In genomic region chr9:31163327-31163726, GRCm38 (mm10) we compare ENCODE assay signal across 28 mouse cellular contexts. TPM values are rescaled to one million over a fixed set of nuclear protein-coding genes. Genes with fewer than 3 reads are reported as not detected.
DNase-seq lines count a peak whose midpoint lies in the region; ATAC-seq and TF ChIP-seq lines count a peak whose summit lies in the region.
"Had no signal": no experiment of that assay in that cellular context is flagged by ENCODE, and none has a peak within 500 bp of the region (broad histone marks: within the 10 kb centered on the region; RNA-seq: fewer than 3 reads in every experiment).

No protein-coding gene starts in this region.

- no peak overlapping the region for H3K4me3 ChIP-seq in MEL (ENCODE audit: control insufficient read depth in 1 of 2, insufficient read depth in 1 of 2, low read depth in 2 of 2, low read length in 2 of 2)
- H3K4me3 ChIP-seq in lung, postnatal 0 days (ENCODE audit: low read depth, low read length) = no peak overlapping the region
- H3K4me3 ChIP-seq: embryonic facial prominence, embryonic 12.5 days; heart, embryonic 10.5 days; heart, embryonic 15.5 days; hindbrain, embryonic 13.5 days; liver, embryonic 15.5 days; lung, embryonic 15.5 days; myocyte; neural tube, embryonic 12.5 days had no signal

- no peak overlapping the region for H3K4me2 ChIP-seq in lung, postnatal 0 days (replicated peaks; ENCODE audit: low read depth, low read length)
- H3K4me2 ChIP-seq: embryonic facial prominence, embryonic 12.5 days; heart, embryonic 15.5 days; hindbrain, embryonic 13.5 days; liver, embryonic 15.5 days; lung, embryonic 15.5 days; neural tube, embryonic 12.5 days had no signal

- H3K9ac ChIP-seq in MEL (ENCODE audit: control insufficient read depth, low read depth, low read length, poor library complexity, severe bottlenecking) = no peak overlapping the region
- H3K9ac ChIP-seq in lung, postnatal 0 days (replicated peaks; ENCODE audit: low read depth) = no peak overlapping the region
- H3K9ac ChIP-seq: embryonic facial prominence, embryonic 12.5 days; heart, embryonic 15.5 days; hindbrain, embryonic 13.5 days; liver, embryonic 15.5 days; lung, embryonic 15.5 days; neural tube, embryonic 12.5 days had no signal

- ATAC-seq in common myeloid progenitor, adult 5-6 weeks (replicated peaks; ENCODE audit: low read depth, poor library complexity, severe bottlenecking) = peak; percentile 70
- ATAC-seq in megakaryocyte progenitor cell, adult 5-6 weeks (replicated peaks; ENCODE audit: poor library complexity) = peak; percentile 70
- no peak for ATAC-seq in CD4-positive, CD25-positive, alpha-beta regulatory T cell, adult 4 months
- ATAC-seq in lung, postnatal 0 days = no peak
- ATAC-seq: forebrain, embryonic 14.5 days; intestine, embryonic 16.5 days had no signal

- no peaks in the 10 kb centered on the region for H3K79me2 ChIP-seq in MEL (ENCODE audit: control insufficient read depth, insufficient read depth, low read length, poor library complexity)

- no peak for TF ChIP-seq EP300 in MEL (IDR thresholded peaks at IDR 0.05; ENCODE audit: low read depth in 1 of 2, low read length in 2 of 2)
- no peak for TF ChIP-seq EP300 in lung, postnatal 0 days (IDR thresholded peaks at IDR 0.05)

- no peaks in the 10 kb centered on the region; a peak in 3 of 4 replicates for H3K36me3 ChIP-seq in MEL (ENCODE audit: control insufficient read depth in 1 of 2, insufficient read depth in 2 of 2, low read length in 2 of 2)
- peaks cover 32% of the 10 kb centered on the region for H3K36me3 ChIP-seq in lung, postnatal 0 days (ENCODE audit: insufficient read depth, low read length)

- H3K9me3 ChIP-seq in MEL (replicated peaks; ENCODE audit: insufficient read depth, low read length) = no peaks in the 10 kb centered on the region
- no peaks in the 10 kb centered on the region for H3K9me3 ChIP-seq in lung, postnatal 0 days (ENCODE audit: low read length)
- H3K9me3 ChIP-seq: embryonic facial prominence, embryonic 12.5 days; heart, embryonic 10.5 days; heart, embryonic 15.5 days; hindbrain, embryonic 13.5 days; liver, embryonic 15.5 days; lung, embryonic 15.5 days; neural tube, embryonic 12.5 days had no signal

- DNase-seq in heart, adult 11 months = peak; percentile 89
- DNase-seq in heart, postnatal 25 days (ENCODE audit: low spot score) = no peak
- DNase-seq in MEL (ENCODE audit: low read depth, low spot score) = peak; percentile 29
- no peak for DNase-seq in lung, postnatal 0 days (ENCODE audit: low spot score)
- DNase-seq: adrenal gland, postnatal 14 days; cerebellum, adult 2 months; cerebellum, postnatal 36 days; embryo, embryonic 11 days; gastrocnemius, postnatal 36 days; heart, postnatal 36 days; kidney, adult 8-10 months; lung, postnatal 36 days; right cerebral cortex, postnatal 4 days; thymus, postnatal 4 days had no signal

- no peaks in the 10 kb centered on the region for H3K27me3 ChIP-seq in MEL (ENCODE audit: control insufficient read depth in 1 of 2, insufficient read depth in 2 of 2, low read length in 2 of 2)
- no peaks in the 10 kb centered on the region for H3K27me3 ChIP-seq in lung, postnatal 0 days (replicated peaks; ENCODE audit: insufficient read depth, low read length)
- H3K27me3 ChIP-seq: embryonic facial prominence, embryonic 12.5 days; heart, embryonic 15.5 days; hindbrain, embryonic 13.5 days; liver, embryonic 15.5 days; lung, embryonic 15.5 days; neural tube, embryonic 12.5 days had no signal

- no peak for TF ChIP-seq CTCF in MEL (IDR thresholded peaks at IDR 0.05 in 2 of 3, conservative IDR thresholded peaks at IDR 0.05 in 1 of 3; ENCODE audit: control insufficient read depth in 1 of 3, insufficient read depth in 1 of 3, low read depth in 2 of 3, low read length in 3 of 3, poor library complexity in 1 of 3, severe bottlenecking in 1 of 3)
- no peak for TF ChIP-seq CTCF in lung, postnatal 0 days (IDR thresholded peaks at IDR 0.05)

- H3K27ac ChIP-seq in MEL (ENCODE audit: control insufficient read depth, low read depth, low read length) = peak overlapping the region; percentile 4; the same call in 1 of the 2 replicates
- no peak overlapping the region for H3K27ac ChIP-seq in lung, postnatal 0 days (ENCODE audit: low read length)
- H3K27ac ChIP-seq: embryonic facial prominence, embryonic 12.5 days; heart, embryonic 10.5 days; heart, embryonic 15.5 days; hindbrain, embryonic 13.5 days; kidney, postnatal 0 days; liver, embryonic 15.5 days; lung, embryonic 15.5 days; neural tube, embryonic 12.5 days had no signal

- no peak for TF ChIP-seq RAD21 in MEL (IDR thresholded peaks at IDR 0.05; ENCODE audit: low read depth, low read length)

- intact Hi-C loops in heart, postnatal 25 days (cut with DNase I) = loop anchor here (2.0 kb wide), 1 partner anchor 45 kb away; no protein-coding TSS in a partner anchor

- H3K4me1 ChIP-seq in MEL (ENCODE audit: control insufficient read depth in 1 of 2, insufficient read depth in 2 of 2, low read length in 2 of 2) = peaks cover 2 to 3% of the 10 kb centered on the region in 2 experiments; a peak in 3 of 4 replicates
- no peaks in the 10 kb centered on the region for H3K4me1 ChIP-seq in lung, postnatal 0 days (ENCODE audit: insufficient read depth, low read depth, low read length)
- H3K4me1 ChIP-seq: embryonic facial prominence, embryonic 12.5 days; hindbrain, embryonic 13.5 days; lung, embryonic 15.5 days; neural tube, embryonic 12.5 days had no signal

- TF ChIP-seq POLR2A in MEL (IDR thresholded peaks at IDR 0.05; ENCODE audit: control insufficient read depth in 1 of 2, insufficient read depth in 1 of 2, low read depth in 1 of 2, low read length in 2 of 2, poor library complexity in 1 of 2) = no peak

- 88% methylated on average over 1 of the region's 1 CpGs for WGBS in lung, postnatal 0 days

TF ChIP-seq in MEL, 35 proteins besides CTCF, POLR2A, EP300 and RAD21:
- no peak for TF ChIP-seq NRF1 (IDR thresholded peaks at IDR 0.05; ENCODE audit: insufficient read depth, low read depth, low read length, poor library complexity, severe bottlenecking)
- no peak for TF ChIP-seq KAT2A (conservative IDR thresholded peaks at IDR 0.05; ENCODE audit: low read depth, low read length)
- TF ChIP-seq MYC (IDR thresholded peaks at IDR 0.05; ENCODE audit: low read depth, low read length) = no peak
- TF ChIP-seq USF1 (IDR thresholded peaks at IDR 0.05; ENCODE audit: low read depth, low read length) = no peak
- TF ChIP-seq CHD2 (IDR thresholded peaks at IDR 0.05; ENCODE audit: low read length) = no peak
- TF ChIP-seq SMC3 (IDR thresholded peaks at IDR 0.05; ENCODE audit: low read depth, low read length) = no peak
- no peak; the same call in 1 of the 2 replicates for TF ChIP-seq RCOR1 (IDR thresholded peaks at IDR 0.05; ENCODE audit: low read depth, low read length)
- no peak for TF ChIP-seq MAZ (IDR thresholded peaks at IDR 0.05; ENCODE audit: low read depth, low read length)
- TF ChIP-seq POLR2AphosphoS5 (IDR thresholded peaks at IDR 0.05; ENCODE audit: borderline replicate concordance, low read depth, low read length) = no peak
- no peak for TF ChIP-seq HCFC1 (IDR thresholded peaks at IDR 0.05; ENCODE audit: low read depth, low read length)
- no peak for TF ChIP-seq TCF12 (IDR thresholded peaks at IDR 0.05; ENCODE audit: low read depth, low read length)
- TF ChIP-seq ZKSCAN1 (IDR thresholded peaks at IDR 0.05; ENCODE audit: low read depth, low read length) = no peak
- TF ChIP-seq ZMIZ1 (IDR thresholded peaks at IDR 0.05; ENCODE audit: low read depth, low read length) = no peak
- TF ChIP-seq CHD1 (IDR thresholded peaks at IDR 0.05; ENCODE audit: low read depth, low read length) = no peak
- TF ChIP-seq ELF1 (IDR thresholded peaks at IDR 0.05; ENCODE audit: low read depth, low read length) = no peak
- no peak for TF ChIP-seq MAFK (IDR thresholded peaks at IDR 0.05; ENCODE audit: borderline replicate concordance, low read depth, low read length)
- no peak for TF ChIP-seq MYB (IDR thresholded peaks at IDR 0.05; ENCODE audit: low read depth, low read length)
- no peak for TF ChIP-seq MAX (IDR thresholded peaks at IDR 0.05; ENCODE audit: low read length)
- no peak for TF ChIP-seq BHLHE40 (IDR thresholded peaks at IDR 0.05; ENCODE audit: borderline replicate concordance, low read depth, low read length)

RNA-seq across cellular contexts. Expression of gene St14, which starts 31.7 kb away (rescaled TPM):
- total RNA-seq in heart, postnatal 25 days (2021) = under 1 TPM; 0.18 to 0.22 TPM
- 0.08 and 0.10 TPM in 2 replicates for total RNA-seq in MEL (2012; rRNA removed)
- polyA plus RNA-seq in MEL (2012; ENCODE audit: insufficient read depth in 1 of 2, insufficient read length in 2 of 2, low read depth in 1 of 2, low replicate concordance in 2 of 2, missing spikeins in 1 of 2) = under 1 TPM in 1 of 2 experiments, not detected in 1; 0.19 TPM
- total RNA-seq in common myeloid progenitor, adult 5-6 weeks (2017) = 3.7 and 12.0 TPM in 2 replicates
- 3.0 and 3.2 TPM in 2 replicates for total RNA-seq in megakaryocyte progenitor cell, adult 5-6 weeks (2015)
- 8.0 and 15.9 TPM in 2 replicates for total RNA-seq in megakaryocyte progenitor cell, adult 5-6 weeks (2017)
- polyA plus RNA-seq in CD4-positive, CD25-positive, alpha-beta regulatory T cell, adult 4 months (2017; shearing (Covaris generic)) = 1 to 10 TPM; 4.1 to 6.1 TPM
- polyA plus RNA-seq in lung, postnatal 0 days (2015; fragmentation: Nextera tagmentation; extraction: Ambion mirVana) = 36.6 and 42.3 TPM in 2 replicates
- total RNA-seq: gastrocnemius, postnatal 36 days had no signal

RNA-seq across cellular contexts. Expression of gene Aplp2, which starts 48.3 kb away (rescaled TPM):
- total RNA-seq in heart, postnatal 25 days (2021) = 100 to 1,000 TPM; 285 to 296 TPM
- 33.5 and 37.6 TPM in 2 replicates for total RNA-seq in MEL (2012; rRNA removed)
- 10 to 100 TPM in 1 of 2 experiments, not detected in 1; 60.6 TPM for polyA plus RNA-seq in MEL (2012; ENCODE audit: insufficient read depth in 1 of 2, insufficient read length in 2 of 2, low read depth in 1 of 2, low replicate concordance in 2 of 2, missing spikeins in 1 of 2)
- 79.4 and 86.3 TPM in 2 replicates for total RNA-seq in common myeloid progenitor, adult 5-6 weeks (2017)
- total RNA-seq in megakaryocyte progenitor cell, adult 5-6 weeks (2015) = 31.2 and 54.0 TPM in 2 replicates
- total RNA-seq in megakaryocyte progenitor cell, adult 5-6 weeks (2017) = 36.9 and 71.1 TPM in 2 replicates
- 10 to 100 TPM; 82.6 to 83.2 TPM for polyA plus RNA-seq in CD4-positive, CD25-positive, alpha-beta regulatory T cell, adult 4 months (2017; shearing (Covaris generic))
- 523 and 525 TPM in 2 replicates for polyA plus RNA-seq in lung, postnatal 0 days (2015; fragmentation: Nextera tagmentation; extraction: Ambion mirVana)

Comparison
In these comparisons a context has a peak if more than half of its experiments do, and no peak if none do; other contexts are left out.
1. DNase-seq: peak in heart, adult 11 months (single experiment) and MEL (single experiment); none in heart, postnatal 25 days (single experiment) and lung, postnatal 0 days (single experiment).
2. ATAC-seq: peak in common myeloid progenitor, adult 5-6 weeks (single experiment) and megakaryocyte progenitor cell, adult 5-6 weeks (single experiment); none in CD4-positive, CD25-positive, alpha-beta regulatory T cell, adult 4 months (single experiment) and lung, postnatal 0 days (single experiment).